Mouse (Mus musculus): ENCODE results near the gene Sympk.

The Sympk gene

DNA sequence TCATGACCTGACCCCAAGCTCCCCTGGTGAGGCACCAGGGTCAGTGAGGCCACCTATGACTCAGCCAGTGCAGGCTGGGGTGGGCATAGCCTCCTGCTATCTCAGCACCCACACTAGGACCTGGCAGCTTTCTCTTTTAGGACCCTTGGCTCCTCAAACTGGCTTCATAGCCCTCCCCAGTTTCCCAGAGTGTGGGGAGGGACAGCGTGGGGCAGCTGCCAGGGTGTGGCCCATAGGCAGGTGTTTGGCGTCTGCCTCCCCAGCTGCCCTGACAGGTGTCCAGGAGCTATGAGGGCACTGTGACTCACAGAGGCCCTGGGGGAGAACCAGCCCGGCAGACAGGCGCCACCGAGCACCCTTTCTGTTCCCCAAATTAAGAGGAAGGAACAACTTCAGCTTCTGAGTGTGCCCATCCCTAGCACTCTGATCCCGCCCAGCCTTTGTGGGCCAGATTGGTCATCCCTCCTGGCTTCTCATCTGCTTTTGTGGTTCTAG is 60.1 kb downstream of the Sympk start:
- DNase-seq: no peak

- no peak for DNase-seq
Measured at GRCm38 (mm10) chr7:19084921-19085473, 60.8 kb downstream of the Sympk start.

DNA sequence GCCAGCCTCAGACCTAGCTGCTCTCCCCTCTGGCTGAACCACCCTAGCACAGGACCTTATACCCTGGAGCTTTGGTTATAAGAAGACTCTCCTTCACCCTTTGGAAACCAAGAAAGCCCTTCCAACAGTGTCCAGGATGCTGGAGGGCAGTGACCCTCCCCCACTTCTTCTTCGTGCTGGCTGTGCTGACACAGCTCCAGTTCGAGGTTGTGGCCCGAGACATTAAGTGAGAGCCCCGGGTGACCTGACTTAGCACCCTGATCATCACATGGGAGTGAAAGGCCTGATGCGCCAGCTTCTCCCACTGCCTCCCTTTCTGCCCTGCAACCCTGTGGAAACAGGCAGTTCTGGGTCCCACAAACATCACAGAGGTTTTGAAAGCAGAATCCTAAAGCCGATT is 61.3 kb downstream of the Sympk start:
- DNase-seq: no peak

DNA sequence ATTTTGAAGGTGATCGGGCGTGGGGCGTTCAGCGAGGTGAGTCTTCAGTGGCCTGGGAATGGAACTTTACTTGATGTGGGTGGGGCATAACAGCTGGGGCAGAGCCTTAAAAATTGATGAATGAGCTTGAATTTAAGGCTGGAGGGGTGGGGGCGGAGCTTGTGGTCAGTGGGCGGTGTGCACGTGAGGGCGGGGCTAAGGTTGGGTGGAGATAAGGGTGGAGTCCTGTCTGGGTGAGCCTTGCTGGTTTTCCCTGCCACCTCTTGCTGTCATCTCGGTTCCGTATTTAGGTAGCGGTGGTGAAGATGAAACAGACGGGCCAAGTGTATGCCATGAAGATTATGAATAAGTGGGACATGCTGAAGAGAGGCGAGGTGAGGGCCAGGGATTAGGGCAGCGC is 61.9 kb downstream of the Sympk start:
- no peak for DNase-seq

GRCm38 (mm10) chr7:19086760-19087159 is 62.6 kb downstream of the Sympk start:
- DNase-seq: no peak

GRCm38 (mm10) chr7:19088813-19089212 is 64.6 kb downstream of the Sympk start:
- DNase-seq: no peak

- DNase-seq: no peak
Measured at GRCm38 (mm10) chr7:19091913-19092312, 67.7 kb downstream of the Sympk start.

GRCm38 (mm10) chr7:19092381-19093173 is 68.4 kb downstream of the Sympk start:
- no peak for DNase-seq

DNA sequence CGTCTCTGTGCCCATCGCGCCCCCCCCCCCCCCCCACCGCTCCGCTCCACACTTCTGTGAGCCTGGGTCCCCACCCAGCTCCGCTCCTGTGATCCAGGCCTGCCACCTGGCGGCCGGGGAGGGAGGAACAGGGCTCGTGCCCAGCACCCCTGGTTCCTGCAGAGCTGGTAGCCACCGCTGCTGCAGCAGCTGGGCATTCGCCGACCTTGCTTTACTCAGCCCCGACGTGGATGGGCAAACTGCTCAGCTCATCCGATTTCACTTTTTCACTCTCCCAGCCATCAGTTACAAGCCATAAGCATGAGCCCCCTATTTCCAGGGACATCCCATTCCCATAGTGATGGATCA is 69.0 kb downstream of the Sympk start:
- peak; percentile 74 for DNase-seq

GRCm38 (mm10) chr7:19093537-19094385 is 69.6 kb downstream of the Sympk start:
- peak; percentile 85 for DNase-seq

GRCm38 (mm10) chr7:19094471-19094825 is 70.3 kb downstream of the Sympk start, which contains the start of gene Six5:
Gene Six5 (plus strand): TSS chr7:19094594.
- DNase-seq: no peak

- DNase-seq: no peak
Measured at GRCm38 (mm10) chr7:19094826-19095750, 70.9 kb downstream of the Sympk start.

DNA sequence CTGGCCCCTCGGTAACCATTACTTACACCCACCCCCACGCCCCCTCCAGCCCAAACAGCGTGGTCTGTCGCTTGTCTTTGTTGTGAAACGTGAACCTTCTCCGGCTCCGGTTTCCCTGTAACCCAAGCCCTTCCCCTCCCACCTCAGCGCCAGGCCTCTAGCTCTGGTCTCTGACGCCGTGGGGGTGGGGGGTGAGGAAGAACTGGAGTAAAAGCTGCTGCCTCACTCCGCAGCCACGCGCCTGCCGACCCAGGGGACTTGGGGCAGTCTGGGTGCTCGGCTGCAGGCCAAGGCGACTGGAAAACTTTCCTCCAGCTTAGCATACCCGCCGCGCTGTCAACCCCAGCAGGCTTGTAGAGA is 71.6 kb downstream of the Sympk start:
- DNase-seq: no peak

DNA sequence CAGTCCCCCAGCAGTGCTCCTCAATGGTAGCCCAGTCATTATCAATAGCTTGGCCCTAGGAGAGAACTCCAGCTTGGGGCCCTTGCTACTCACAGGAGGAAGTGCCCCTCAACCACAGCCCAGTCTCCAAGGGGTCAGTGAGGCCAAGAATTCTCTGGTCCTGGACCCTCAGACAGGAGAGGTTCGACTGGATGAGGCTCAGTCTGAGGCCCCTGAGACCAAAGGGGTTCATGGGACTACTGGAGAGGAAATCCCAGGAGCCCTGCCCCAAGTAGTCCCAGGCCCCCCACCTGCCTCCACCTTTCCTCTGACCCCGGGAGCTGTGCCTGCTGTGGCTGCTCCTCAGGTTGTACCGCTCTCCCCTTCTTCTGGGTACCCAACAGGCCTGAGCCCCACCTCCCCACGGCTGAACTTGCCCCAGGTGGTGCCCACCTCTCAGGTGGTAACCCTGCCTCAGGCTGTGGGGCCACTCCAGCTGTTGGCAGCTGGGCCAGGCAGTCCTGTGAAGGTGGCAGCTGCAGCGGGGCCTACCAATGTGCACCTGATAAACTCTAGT is 72.3 kb downstream of the Sympk start:
- no peak for DNase-seq

DNA sequence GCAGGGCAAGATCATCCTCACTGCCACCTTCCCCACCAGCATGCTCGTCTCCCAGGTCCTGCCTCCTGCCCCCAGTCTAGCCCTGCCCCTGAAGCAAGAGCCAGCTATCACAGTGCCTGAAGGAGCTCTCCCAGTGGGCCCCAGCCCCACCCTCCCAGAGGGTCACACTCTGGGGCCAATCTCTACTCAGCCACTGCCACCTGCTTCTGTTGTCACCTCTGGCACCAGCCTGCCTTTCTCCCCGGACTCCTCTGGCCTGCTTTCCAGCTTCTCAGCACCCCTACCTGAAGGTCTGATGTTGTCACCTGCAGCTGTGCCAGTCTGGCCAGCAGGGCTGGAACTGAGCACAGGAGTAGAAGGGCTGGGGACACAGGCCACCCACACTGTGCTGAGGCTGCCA is 73.0 kb downstream of the Sympk start:
- no peak for DNase-seq

DNA sequence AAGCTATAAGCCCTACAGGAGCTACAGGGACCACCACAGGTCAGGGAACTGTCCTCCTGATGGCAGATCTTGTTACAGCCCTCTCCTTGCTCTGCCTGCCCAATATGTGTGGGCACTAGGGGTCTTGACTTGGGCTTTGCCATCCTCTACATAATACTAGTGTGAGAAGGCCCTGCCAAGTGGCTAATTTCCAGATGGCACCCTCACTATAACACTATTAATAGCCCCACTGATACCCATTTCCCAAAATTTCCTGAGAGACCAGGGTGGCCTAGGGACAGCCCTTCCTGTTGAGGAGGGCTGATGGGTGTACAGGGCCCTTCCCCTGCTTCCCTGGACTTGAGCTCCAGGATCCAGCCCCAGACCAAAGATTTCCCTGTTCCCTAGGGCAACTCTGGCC is 73.7 kb downstream of the Sympk start:
- DNase-seq: no peak

- DNase-seq: no peak
Measured at GRCm38 (mm10) chr7:19098811-19099210, 74.6 kb downstream of the Sympk start.

- DNase-seq: no peak
Measured at GRCm38 (mm10) chr7:19100290-19100689, 76.1 kb downstream of the Sympk start.

DNA sequence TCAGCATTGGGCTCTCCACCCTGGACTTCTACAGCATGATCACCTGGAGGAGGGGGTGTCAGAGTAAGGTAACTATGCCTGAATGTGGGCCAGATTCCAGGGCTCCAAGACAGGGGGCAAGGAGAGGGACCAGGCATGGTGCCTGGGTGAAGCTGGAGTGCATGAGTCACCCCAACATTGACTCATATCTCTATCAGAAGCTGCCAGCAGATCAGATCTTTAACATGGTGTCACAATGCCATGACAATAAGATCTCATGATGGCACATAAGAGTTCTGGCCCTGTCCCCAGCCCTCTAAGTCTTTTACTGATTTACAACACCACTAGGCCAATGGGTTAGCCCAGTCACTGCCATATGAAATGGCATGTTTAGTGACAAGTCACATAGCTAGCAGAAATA is 79.6 kb downstream of the Sympk start:
- no peak for DNase-seq

Measured in layer of hippocampus, adult 9-11 months (tissue).